Mouse (Mus musculus): ENCODE measurements around the gene Hes5. TPM values are rescaled to one million over a fixed set of nuclear protein-coding genes. Genes with fewer than 3 reads are reported as not detected.

The Hes5 gene
- polyA plus RNA-seq (2021; fragmentation: Nextera tagmentation) = 45.2 and 84.2 TPM in 2 replicates
- long read RNA-seq, experiment 1, transcript Hes5-201 (3 exons, 1,273 nt) = major isoform, 199 of 252 reads
- long read RNA-seq, experiment 1, transcript Hes5-202 (2 exons, 350 nt) = minor isoform, 6 of 252 reads
- long read RNA-seq, experiment 1, partial matches to known transcripts = 20 of 252 reads
- long read RNA-seq, experiment 1, other reads (novel, unspliced or antisense) = 27 of 252 reads
- long read RNA-seq, experiment 2, transcript Hes5-201 (3 exons, 1,273 nt) = major isoform, 110 of 133 reads
- long read RNA-seq, experiment 2, partial matches to known transcripts = 10 of 133 reads
- long read RNA-seq, experiment 2, other reads (novel, unspliced or antisense) = 13 of 133 reads

GRCm38 (mm10) chr4:154960690-154961225 lies at the start of gene Hes5:
Hes5 (plus strand) TSS chr4:154960923.

GRCm38 (mm10) chr4:154928395-154929087 lies 32.2 kb upstream of the Hes5 start, which contains the start of gene Tnfrsf14:
Tnfrsf14 (minus strand) TSS chr4:154928563.

GRCm38 (mm10) chr4:154963901-154964580 lies 3.3 kb downstream of the Hes5 start, which contains the start of gene Pank4:
Pank4 (plus strand) TSS chr4:154964123.

Other genes with a start within 250 kb of the Hes5 start
- 3.3 TPM in 2 replicates for gene Ttc34, start 123.5 kb upstream of the Hes5 start, polyA plus RNA-seq (2021; fragmentation: Nextera tagmentation)
- 0.80 and 1.4 TPM in 2 replicates for gene Mmel1, start 91.3 kb upstream of the Hes5 start, polyA plus RNA-seq (2021; fragmentation: Nextera tagmentation)
- gene Fam213b, start 61.8 kb upstream of the Hes5 start, polyA plus RNA-seq (2021; fragmentation: Nextera tagmentation) = 188 and 207 TPM in 2 replicates
- gene Tnfrsf14, start 32.4 kb upstream of the Hes5 start, polyA plus RNA-seq (2021; fragmentation: Nextera tagmentation) = 0.34 and 1.1 TPM in 2 replicates
- 18.0 and 25.6 TPM in 2 replicates for gene Pank4, start 3.2 kb downstream of the Hes5 start, polyA plus RNA-seq (2021; fragmentation: Nextera tagmentation)
- gene Plch2, start 95.9 kb downstream of the Hes5 start, polyA plus RNA-seq (2021; fragmentation: Nextera tagmentation) = 11.6 and 12.0 TPM in 2 replicates
- 11.3 and 14.4 TPM in 2 replicates for gene Pex10, start 106.1 kb downstream of the Hes5 start, polyA plus RNA-seq (2021; fragmentation: Nextera tagmentation)
- gene Rer1, start 125.5 kb downstream of the Hes5 start, polyA plus RNA-seq (2021; fragmentation: Nextera tagmentation) = 173 and 208 TPM in 2 replicates
- 3.2 and 3.6 TPM in 2 replicates for gene Morn1, start 125.7 kb downstream of the Hes5 start, polyA plus RNA-seq (2021; fragmentation: Nextera tagmentation)

All from left cerebral cortex, adult 6 months (tissue).